Mouse (Mus musculus) intestine, embryonic 14.5 days (tissue): ENCODE measurements around the gene Prm2. TPM values are rescaled to one million over a fixed set of nuclear protein-coding genes. Genes with fewer than 3 reads are reported as not detected.

Experiments
- ATAC-seq: fragments of 200-750 bp; cut with Nextera tagmentation; replicated peaks from 2 replicates; pipeline ENCODE4 v1.8.0; 2017; ENCODE audit warnings: low read depth, moderate number of reproducible peaks, moderate TSS enrichment, moderate library complexity; ENCODE audit not compliant: low FRiP score, low TSS enrichment
- DNase-seq: peaks from one replicate; pipeline ENCODE4 v3.0.0-alpha.2; 2018; ENCODE audit warnings: low spot score
- H3K27ac ChIP-seq: fragments of 300-500 bp; sonication (generic); 2 replicates; pipeline ENCODE4 v1.5.1; 2014; ENCODE audit warnings: low read depth, mild to moderate bottlenecking, control low read depth
- H3K27me3 ChIP-seq: fragments of 300-500 bp; sonication (generic); replicated peaks from 2 replicates; pipeline ENCODE4 v1.6.1; 2014; ENCODE audit warnings: low read length, control low read depth; ENCODE audit not compliant: control insufficient read depth, insufficient read depth
- H3K36me3 ChIP-seq: fragments of 300-500 bp; sonication (generic); 2 replicates; pipeline ENCODE4 v1.6.1; 2014; ENCODE audit warnings: low read length, control low read depth; ENCODE audit not compliant: control insufficient read depth, insufficient read depth
- H3K4me1 ChIP-seq: fragments of 300-500 bp; sonication (generic); replicated peaks from 2 replicates; pipeline ENCODE4 v1.6.1; 2014; ENCODE audit warnings: low read length, control low read depth, mixed read lengths; ENCODE audit not compliant: control insufficient read depth, insufficient read depth
- H3K4me2 ChIP-seq: fragments of 300-500 bp; sonication (generic); 2 replicates; pipeline ENCODE4 v1.6.1; 2014; ENCODE audit warnings: low read length
- H3K4me3 ChIP-seq: fragments of 300-500 bp; sonication (generic); 2 replicates; pipeline ENCODE4 v1.5.1; 2014; ENCODE audit warnings: low read depth, low read length, control low read depth, mixed read lengths
- H3K9ac ChIP-seq: fragments of 300-500 bp; sonication (generic); 2 replicates; pipeline ENCODE4 v1.6.1; 2014; ENCODE audit warnings: mild to moderate bottlenecking, low read length
- H3K9me3 ChIP-seq: fragments of 300-500 bp; sonication (generic); 2 replicates; pipeline ENCODE4 v1.6.1; 2016; ENCODE audit warnings: low read length, control low read depth; ENCODE audit not compliant: control insufficient read depth
- WGBS: fragments of 180-500 bp; shearing (Covaris S2); extraction: QIAGEN DNeasy Blood & Tissue Kit; methylation state at CpG from one replicate; pipeline ENCODE4 v1.1.7; 2014; 5-methylcytosine and 5-hydroxymethylcytosine counted together
- polyA plus RNA-seq: library from polyadenylated mRNA; unstranded; fragments of >200 nt; fragmentation: Nextera tagmentation; extraction: Ambion mirVana; gene quantifications from 2 replicates; pipeline ENCODE4 v1.2.1, GENCODE M21; 2014

Gene Prm2
- polyA plus RNA-seq, 1 experiment from 2014 or later, result not detected

DNA sequence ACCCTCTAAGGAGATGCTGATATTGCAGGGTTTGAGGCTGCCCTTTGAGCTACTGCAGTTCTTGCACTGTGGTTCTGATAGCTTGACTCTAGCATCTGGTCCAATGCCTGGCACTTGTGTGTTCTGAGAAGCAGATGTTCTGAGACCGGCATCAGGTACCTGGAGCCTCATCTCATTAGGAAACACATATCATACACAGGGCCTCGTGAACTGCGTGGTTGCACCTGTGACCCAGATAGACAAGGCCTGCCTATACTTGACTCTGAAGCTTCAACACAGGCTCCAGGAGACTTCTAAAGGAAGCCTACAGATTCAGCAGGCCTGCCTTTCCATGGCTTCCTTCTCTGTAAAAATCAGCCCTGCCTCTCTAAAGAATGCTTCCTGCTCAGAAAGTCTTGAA is 40.5 kb upstream of the Prm2 start:
- no peaks in the 10 kb centered on the region for H3K27me3 ChIP-seq
- H3K4me2 ChIP-seq, result no peak overlapping the region
- H3K4me3 ChIP-seq, result no peak overlapping the region
- no peaks in the 10 kb centered on the region for H3K36me3 ChIP-seq
- no peak overlapping the region for H3K27ac ChIP-seq
- WGBS, result 91% methylated on average over 3 of the region's 3 CpGs
- H3K4me1 ChIP-seq, result peaks cover 18% of the 10 kb centered on the region
- no peak overlapping the region for H3K9ac ChIP-seq
- no peak for DNase-seq
- no peak for ATAC-seq
- H3K9me3 ChIP-seq, result no peaks in the 10 kb centered on the region

DNA sequence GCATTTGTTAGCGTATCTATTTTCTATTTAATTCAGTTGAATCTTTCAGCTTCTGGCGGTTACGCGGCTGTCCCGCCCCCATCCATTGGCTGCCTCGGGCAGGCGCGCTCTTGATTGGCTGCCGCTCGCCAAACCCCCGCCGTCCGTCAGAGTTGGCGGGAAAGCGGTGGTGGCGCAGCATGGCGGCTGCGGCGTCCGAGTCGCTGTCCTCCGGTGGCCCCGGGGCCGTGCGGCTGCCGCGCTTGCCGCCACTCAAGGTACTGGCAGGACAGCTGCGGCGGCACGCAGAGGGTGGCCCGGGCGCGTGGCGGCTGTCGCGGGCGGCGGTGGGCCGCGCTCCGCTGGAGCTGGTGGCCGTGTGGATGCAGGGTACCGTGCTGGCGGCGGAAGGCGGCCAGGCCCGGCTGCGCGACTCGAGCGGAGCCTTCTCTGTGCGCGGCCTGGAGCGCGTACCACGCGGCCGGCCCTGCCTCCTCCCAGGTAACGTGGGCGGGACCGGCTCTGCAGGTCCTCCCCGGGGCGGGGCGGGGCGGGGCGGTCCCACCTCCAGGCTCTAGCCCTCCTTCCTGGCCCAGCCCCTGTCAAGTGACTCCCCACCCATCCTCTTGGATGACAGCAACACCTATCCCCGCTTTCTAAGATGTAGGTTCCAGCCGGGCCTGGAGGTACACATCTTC is 39.1 kb upstream of the Prm2 start, which contains the start of gene Rmi2:
TSS of gene Rmi2 (plus strand) at position 149 of the 677 bp plus-strand sequence.
- H3K27me3 ChIP-seq, result no peaks in the 10 kb centered on the region
- peak within 1 kb of the TSS; percentile 82 for H3K27ac ChIP-seq
- peak within 1 kb of the TSS; percentile 64 for H3K4me2 ChIP-seq
- ATAC-seq (peak; percentile 96), DNase-seq (peak; percentile 90)
- H3K4me1 ChIP-seq, result peaks cover 18% of the 10 kb centered on the region
- H3K4me3 ChIP-seq, result peak within 1 kb of the TSS; percentile 46
- H3K36me3 ChIP-seq, result no peaks in the 10 kb centered on the region
- no peaks in the 10 kb centered on the region for H3K9me3 ChIP-seq
- under 1% methylated on average over 68 of the region's 69 CpGs for WGBS
- H3K9ac ChIP-seq, result peak within 1 kb of the TSS; percentile 73

DNA sequence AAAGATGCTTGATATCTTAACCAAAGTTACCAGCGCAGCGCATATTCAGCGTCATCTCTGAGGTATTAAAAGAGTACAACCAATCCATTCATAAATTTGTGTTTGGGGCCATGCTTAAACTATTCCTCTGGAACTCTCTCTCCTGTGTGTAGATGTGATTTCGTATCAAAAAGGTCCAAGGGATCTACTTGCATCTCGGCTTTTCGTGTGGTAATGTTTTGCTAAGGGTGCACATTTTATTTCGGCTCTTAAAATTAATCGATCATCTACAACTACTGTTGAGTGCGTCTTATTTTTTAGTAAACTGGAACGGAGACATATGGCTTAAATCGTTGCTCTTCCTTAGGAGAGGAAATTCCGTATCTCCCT is 38.6 kb upstream of the Prm2 start:
- Histone ChIP-seq H3K4me2 (peak overlapping the region; percentile 64), H3K27ac (peak overlapping the region; percentile 82; the same call in 1 of the 2 replicates), H3K9ac (peak overlapping the region; percentile 73), H3K4me3 (peak overlapping the region; percentile 46), H3K9me3 (no peaks in the 10 kb centered on the region), H3K27me3 (no peaks in the 10 kb centered on the region), H3K36me3 (no peaks in the 10 kb centered on the region), H3K4me1 (peaks cover 18% of the 10 kb centered on the region)
- ATAC-seq (no peak), DNase-seq (no peak)
- 8% methylated on average over 12 of the region's 12 CpGs for WGBS

DNA sequence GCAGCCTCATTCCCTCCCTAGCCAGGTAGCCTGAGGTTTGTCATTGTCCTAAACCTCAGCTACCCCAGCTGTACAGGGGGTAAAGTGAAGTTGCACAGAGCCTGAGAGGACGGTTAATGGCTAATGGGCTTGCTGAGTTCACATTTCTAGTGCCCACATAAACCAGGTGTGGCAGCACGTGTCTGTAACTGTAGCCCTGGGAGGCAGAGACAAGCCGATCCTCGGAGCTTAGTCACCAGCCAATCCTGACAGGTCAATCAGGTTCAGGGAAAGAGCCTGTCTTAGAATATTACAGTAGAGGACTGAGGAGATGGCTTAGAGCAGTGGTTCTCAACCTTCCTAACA is 32.5 kb upstream of the Prm2 start:
- no peak overlapping the region for H3K4me2 ChIP-seq
- no peaks in the 10 kb centered on the region for H3K27me3 ChIP-seq
- no peak for ATAC-seq
- WGBS, result 69% methylated on average over 4 of the region's 4 CpGs
- H3K9ac ChIP-seq, result no peak overlapping the region
- no peak overlapping the region for H3K4me3 ChIP-seq
- no peak for DNase-seq
- no peaks in the 10 kb centered on the region for H3K36me3 ChIP-seq
- H3K9me3 ChIP-seq, result no peaks in the 10 kb centered on the region
- no peak overlapping the region for H3K27ac ChIP-seq
- no peaks in the 10 kb centered on the region for H3K4me1 ChIP-seq

DNA sequence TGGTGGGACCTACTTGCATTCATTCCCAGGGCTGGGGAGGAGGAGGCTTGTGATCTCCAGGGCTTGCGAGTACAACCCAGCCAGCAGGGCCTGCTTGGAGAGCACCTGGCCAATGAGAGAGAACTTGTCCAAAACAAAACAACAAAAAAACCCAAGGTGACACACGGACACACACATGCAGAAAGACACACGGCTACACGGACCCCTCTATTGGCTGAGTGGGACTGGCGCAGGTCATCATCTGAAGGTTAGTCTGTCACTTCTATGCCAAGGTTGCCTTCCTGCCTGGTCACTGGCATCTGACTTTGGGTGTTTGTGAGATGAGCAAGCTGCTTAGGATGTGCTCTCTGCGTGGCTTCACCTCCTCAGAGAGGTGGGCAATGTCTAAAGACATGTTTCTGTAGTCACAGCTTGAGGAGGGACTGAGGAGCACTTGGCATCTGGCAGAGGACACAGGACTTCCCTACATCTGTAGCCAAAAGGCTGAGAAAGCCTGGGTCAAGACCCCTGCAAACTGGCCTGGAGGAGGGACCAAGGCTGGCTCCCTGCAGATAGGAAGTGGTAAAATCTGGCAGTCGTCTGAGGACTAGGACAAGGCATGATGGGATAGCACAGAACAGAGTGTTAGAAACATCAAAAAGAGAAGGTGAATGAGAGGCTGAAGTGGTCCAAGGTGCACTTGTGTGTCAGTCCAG is 32.0 kb upstream of the Prm2 start:
- ATAC-seq (no peak), DNase-seq (no peak)
- no peak overlapping the region for H3K4me2 ChIP-seq
- H3K4me3 ChIP-seq, result no peak overlapping the region
- H3K27ac ChIP-seq, result no peak overlapping the region
- no peaks in the 10 kb centered on the region for H3K9me3 ChIP-seq
- H3K36me3 ChIP-seq, result no peaks in the 10 kb centered on the region
- WGBS, result 77% methylated on average over 7 of the region's 7 CpGs
- H3K9ac ChIP-seq, result no peak overlapping the region
- H3K27me3 ChIP-seq, result no peaks in the 10 kb centered on the region
- no peaks in the 10 kb centered on the region for H3K4me1 ChIP-seq

DNA sequence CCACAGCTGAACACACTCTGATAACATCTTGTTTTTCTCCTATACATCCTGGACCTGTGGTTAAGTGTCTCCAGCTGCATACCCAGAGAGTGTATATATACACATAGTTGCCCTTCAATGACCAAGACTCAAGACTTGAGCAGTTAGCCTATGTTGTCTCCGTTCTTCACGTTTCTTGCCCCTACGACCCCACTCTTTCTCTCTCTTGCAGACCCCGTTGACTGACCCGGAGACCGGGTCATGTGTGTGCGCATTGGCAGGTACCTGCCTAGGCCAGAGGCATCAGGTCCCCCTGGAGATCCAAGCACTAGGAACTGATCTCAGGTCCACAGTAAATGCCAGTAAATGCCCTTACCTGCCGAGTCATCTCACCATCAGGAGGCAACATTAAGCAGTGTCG is 31.3 kb upstream of the Prm2 start:
- H3K4me3 ChIP-seq, result no peak overlapping the region
- H3K27ac ChIP-seq, result no peak overlapping the region
- no peaks in the 10 kb centered on the region for H3K27me3 ChIP-seq
- H3K9ac ChIP-seq, result no peak overlapping the region
- no peaks in the 10 kb centered on the region for H3K36me3 ChIP-seq
- WGBS, result 83% methylated on average over 9 of the region's 9 CpGs
- ATAC-seq (no peak), DNase-seq (no peak)
- H3K4me2 ChIP-seq, result no peak overlapping the region
- H3K9me3 ChIP-seq, result no peaks in the 10 kb centered on the region
- H3K4me1 ChIP-seq, result no peaks in the 10 kb centered on the region

DNA sequence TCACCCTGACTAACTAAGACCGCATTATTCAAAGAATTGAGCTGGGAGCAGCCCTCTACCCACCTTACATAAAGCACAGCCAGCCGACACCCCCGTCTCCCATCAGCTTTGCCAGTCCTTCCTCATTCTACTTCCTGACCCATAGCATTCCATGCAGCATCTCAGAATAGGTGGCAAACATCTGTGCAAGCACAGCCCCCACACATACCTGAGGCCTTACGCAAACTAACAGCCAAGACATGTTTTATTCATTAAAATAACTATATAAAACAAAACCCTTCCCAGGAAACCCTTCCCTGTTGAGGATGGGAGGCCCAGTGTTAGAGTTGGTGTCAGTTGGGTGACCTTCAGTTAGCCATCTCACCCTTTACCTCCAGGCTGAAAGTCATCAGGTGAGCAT is 29.9 kb upstream of the Prm2 start:
- Histone ChIP-seq H3K4me3 (no peak overlapping the region), H3K4me2 (no peak overlapping the region), H3K9me3 (no peaks in the 10 kb centered on the region), H3K4me1 (no peaks in the 10 kb centered on the region; the same call in 1 of the 2 replicates), H3K27me3 (no peaks in the 10 kb centered on the region), H3K27ac (no peak overlapping the region), H3K9ac (no peak overlapping the region), H3K36me3 (no peaks in the 10 kb centered on the region)
- no peak for ATAC-seq
- no peak for DNase-seq
- 79% methylated on average over 4 of the region's 4 CpGs for WGBS

DNA sequence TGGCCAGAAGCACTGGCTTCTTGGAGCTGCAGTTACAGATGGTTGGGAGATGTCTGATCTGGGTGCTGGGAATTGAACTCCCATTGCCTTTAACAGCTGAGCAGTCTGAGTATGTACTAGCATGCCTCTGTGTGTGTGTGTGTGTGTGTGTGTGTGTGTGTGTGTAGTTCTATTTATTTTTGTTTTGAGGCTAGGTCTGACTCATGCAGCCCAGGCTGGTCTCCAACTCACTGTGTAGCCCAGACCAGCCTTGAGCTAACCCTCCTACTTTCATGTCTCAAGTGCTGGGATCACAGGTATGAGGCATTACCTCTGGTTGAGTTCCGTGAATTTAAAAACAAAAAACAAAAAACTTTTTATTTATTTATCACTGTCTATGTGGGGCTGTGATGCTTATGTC is 28.6 kb upstream of the Prm2 start:
- H3K4me2 ChIP-seq, result no peak overlapping the region
- no peaks in the 10 kb centered on the region for H3K9me3 ChIP-seq

DNA sequence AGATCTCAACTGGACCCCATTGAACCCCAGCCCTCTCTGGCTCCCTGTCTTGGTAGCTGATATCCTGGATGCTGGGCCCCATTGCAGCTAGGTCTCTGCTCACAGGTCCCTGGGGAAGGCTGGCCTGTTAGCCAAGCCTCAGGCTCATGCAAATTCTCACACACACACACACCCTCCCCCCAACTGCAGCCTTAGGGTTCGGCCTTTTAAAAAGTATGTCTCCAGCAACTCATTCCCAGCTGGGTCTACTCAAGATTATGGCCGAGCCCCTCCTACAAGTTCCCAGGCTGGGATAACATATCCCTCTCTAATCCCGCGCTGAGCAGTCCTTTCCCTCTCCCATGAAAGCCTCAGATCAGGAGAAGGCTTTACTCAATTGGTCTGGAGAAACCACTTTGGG is 25.5 kb upstream of the Prm2 start:
- H3K4me2 ChIP-seq, result no peak overlapping the region
- no peaks in the 10 kb centered on the region; the same call in 1 of the 2 replicates for H3K4me1 ChIP-seq
- no peak overlapping the region for H3K9ac ChIP-seq
- no peak overlapping the region for H3K27ac ChIP-seq
- H3K36me3 ChIP-seq, result no peaks in the 10 kb centered on the region
- no peak overlapping the region for H3K4me3 ChIP-seq
- H3K9me3 ChIP-seq, result no peaks in the 10 kb centered on the region
- no peaks in the 10 kb centered on the region for H3K27me3 ChIP-seq
- 47% methylated on average over 4 of the region's 4 CpGs for WGBS
- DNase-seq (no peak), ATAC-seq (0 out of 2 replicates have a peak, but pooled peaks have one; percentile 32)

More for the DNA sequence above, 28.6 kb upstream of the Prm2 start:
- Histone ChIP-seq H3K4me1 (no peaks in the 10 kb centered on the region; the same call in 1 of the 2 replicates), H3K27ac (no peak overlapping the region), H3K27me3 (no peaks in the 10 kb centered on the region), H3K36me3 (no peaks in the 10 kb centered on the region), H3K4me3 (no peak overlapping the region), H3K9ac (no peak overlapping the region)
- ATAC-seq (no peak), DNase-seq (no peak)
- WGBS, result 86% methylated on average over 1 of the region's 1 CpGs
